Mouse (Mus musculus) cerebellum, adult 9-11 months (tissue): Measurements from ENCODE around the gene Fgfr2.
"Not testable (repeated sequence)": the region's sequence is repeated elsewhere in the genome, so short reads cannot be mapped to it uniquely, and the experiment has no call there.

Experiments
- DNase-seq: peaks from one replicate; pipeline ENCODE4 v3.0.0; 2022

The Fgfr2 gene

DNA sequence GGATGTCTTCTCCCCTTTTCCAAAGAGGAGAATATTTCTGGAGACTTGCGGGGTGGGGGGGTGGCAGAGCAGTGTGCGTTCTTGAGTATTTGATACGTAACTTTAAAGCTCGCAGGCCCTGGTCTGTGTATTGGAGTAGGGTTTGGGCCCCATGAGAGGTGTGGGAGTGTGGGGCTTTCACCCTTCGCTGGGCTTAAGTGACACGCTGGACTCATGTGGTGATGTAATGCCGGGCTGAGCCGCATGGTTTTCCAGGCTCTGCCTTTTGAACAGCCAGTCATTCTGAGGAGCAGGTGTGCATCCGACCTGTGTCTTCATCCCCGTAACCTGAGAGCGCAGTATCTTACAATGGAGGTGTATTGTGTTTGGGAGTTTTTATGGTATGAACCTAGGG, 2429.4 kb downstream of the Fgfr2 start:
- DNase-seq: peak; percentile 71

DNA sequence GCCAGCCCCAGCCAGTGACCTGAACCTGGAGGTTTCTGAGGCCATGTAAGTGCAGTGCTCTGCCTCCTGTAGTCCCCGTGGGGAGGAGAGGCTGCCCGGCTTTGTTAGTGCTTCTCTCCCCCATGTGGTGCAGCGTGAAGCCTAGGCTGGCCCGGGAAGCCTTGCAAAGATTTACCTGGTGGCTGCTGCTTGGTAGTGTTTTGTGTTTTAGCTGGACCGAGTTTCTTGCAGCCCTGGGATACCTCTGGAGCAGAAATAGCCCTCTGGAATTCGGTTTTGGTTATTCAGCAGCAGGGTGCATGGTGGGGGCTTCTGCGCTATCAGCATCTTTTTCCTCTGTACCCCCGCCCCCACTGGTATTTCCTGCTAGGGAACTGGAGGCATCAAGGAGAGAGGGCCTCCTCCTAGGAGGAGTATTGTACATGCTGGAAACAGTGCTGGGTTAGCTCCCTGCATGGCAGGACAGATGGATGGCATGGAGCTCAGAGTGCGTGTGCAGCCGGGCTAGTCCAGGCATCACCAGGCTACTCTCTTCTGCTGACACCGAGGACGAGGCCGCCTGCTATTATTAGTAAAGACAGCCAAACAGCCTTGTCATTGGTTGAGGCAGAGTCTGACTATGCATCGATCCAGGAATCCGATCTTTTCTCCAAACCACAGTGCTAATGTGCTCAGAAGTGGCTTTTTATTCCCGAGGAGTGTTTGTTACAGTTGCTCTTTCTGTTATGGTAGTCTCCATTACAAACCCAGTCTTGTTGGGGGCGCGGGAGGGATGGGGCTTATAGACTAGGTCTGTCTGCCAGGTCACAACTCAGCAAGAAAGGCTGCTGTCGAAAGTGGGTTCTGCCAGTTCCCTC, 2430.0 kb downstream of the Fgfr2 start:
- peak; percentile 82 for DNase-seq

DNA sequence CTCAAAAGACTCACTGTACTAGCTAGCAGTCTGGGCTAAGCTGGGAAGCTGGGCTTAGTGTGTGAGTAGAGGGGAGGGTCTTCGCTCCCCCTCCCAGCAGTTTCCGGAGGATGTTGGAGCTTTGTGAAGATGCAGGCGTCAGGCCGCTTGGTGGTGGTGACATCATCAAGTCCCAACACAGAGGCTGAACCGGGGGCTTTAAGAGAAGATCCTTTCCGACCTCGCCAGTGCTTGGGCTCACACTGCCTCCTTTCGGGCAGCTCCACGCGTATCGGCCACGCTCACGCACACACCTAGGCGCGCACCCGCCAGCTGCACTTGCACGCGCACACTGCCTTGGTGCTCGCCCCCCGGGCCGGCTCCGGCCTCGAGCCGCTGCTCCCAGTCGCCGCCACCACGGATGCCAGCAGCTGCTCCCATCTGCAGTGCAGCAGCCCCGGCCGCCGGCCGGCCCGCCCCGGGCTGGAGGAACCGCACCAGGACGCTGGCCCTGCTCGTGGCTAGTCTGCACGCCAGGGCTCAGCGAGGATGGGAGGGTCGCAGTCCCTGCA, 2430.7 kb downstream of the Fgfr2 start:
- DNase-seq: peak; percentile 85

DNA sequence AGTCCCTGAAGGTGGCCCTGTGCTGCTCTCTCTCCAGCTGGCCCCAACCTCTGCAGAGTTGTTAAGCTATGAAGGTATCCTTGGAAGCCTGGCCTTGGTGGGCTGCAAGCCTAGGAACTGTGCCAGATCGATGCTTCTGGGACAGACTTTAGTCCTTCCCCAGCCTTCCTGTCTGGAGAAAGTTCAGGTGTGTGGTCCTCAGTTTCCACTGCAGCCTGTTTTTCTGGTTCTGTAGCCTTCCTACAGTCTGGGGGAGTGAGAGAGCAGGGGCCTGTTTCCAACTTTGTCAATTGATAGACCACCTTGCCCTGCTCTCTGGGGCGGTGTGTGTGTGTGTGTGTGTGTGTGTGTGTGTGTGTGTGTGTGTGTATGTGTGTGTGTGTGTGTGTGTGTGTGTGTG, 2431.2 kb downstream of the Fgfr2 start:
- no peak for DNase-seq

DNA sequence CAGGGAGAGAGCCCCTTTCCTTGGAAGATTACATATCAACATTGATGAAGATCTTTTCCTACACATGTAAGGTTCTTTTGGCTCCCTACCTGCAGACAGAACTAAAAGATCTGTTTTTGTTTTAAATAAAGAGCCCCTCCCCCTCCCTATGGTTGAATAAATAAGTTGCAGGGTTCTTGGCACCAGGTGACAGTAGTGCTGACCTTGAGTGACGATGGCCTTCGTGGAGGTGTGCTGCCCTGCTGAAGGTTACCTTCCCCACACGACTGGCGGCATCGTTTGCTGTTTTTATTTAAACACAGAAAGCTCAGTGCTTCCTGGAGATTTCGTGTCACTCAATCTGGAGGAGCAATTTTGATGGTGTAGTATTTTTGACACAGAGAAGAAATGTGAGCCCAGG, 2432.3 kb downstream of the Fgfr2 start:
- no peak for DNase-seq

DNA sequence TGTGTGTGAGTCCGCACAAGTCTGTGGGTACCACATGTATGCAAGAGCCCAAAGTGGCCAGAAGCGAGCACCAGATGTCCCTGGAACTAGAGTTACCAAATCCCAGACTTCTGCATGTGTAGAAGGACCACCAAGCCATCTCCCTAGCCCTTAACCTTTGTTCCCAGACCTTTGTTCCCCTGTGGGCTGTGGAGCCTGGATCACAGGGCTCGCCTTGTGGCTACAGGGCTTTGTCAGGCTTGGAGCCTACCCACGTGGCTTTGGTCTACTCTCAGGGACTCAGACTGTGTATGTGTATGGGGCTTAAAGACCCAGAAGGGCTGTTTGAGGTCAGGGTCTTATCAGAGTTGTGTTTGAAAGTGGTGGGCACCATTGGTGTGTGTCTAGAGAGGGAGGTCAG, 2434.5 kb downstream of the Fgfr2 start:
- no peak for DNase-seq

DNA sequence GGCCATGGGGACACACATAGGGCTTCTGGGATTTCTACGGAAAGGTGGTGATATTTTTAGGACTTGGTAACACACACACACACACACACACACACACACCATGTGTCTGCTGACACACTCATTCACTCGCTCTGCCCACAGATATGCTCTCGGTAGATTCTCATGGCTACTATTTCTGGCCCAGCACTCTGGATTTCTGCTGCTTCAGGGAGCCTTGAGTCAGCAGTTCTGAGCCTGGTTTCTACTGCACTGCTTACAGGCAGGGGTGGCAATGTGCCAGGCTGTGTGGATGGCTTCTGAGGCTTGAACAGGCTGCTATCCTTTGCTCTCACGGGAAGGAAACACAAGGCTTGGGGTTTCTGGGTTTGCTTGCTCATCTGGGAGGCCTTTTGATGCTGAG, 2441.4 kb downstream of the Fgfr2 start:
- DNase-seq: peak; percentile 80

DNA sequence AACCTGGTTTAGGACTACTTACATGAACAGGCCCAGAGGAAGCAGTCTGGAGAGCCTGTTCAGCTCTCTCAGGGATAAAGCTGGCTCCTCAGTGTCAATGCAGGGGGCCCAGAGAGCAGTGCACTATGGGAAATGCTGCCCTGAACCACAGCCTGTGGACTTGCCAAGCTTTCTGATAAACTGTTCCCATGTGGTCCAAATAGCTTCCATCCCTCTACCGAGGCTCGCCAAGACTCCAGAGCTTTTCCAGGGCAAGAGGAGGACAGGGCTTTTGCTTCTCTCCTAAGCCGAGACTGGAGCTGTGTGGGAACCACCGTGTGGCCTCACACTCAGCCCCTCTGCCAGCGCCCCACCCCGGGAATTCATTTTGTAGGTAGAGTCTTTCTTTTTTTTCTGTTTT, 2444.7 kb downstream of the Fgfr2 start:
- no peak for DNase-seq

DNA sequence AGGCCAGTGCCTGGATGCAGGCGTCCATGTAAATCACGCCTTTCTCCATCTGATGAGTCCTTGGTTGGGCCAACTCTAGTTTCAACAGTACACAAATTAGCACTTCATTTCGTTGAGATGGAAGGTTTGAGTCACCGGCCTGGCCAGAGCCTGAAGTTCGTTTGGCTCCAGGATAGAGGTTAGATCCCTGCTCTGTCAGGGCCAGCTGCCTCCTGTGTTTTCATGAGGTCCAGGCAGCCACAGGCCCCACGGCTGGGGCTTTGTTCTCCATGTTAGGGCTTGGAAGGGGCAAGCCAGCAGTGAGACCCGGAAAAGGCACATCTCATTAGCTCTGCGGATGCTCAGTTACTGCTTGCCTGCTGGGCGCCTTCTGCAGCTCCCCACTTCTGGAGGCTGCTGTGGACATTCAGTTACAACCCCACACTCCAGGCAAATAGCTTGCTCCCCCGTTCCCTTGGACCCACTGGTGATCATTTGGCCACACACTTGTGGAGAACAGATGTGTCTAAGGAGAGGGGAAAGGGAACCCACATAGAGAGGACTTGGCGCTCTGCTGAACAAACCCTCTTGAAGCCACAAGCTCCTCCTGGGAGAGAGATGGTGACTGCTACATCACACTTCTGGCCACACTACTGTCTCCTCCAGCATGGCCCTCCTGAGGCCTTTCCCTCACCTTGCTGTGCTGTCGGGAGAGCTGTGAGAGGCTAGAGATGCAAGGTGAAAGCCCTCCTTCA, 2445.4 kb downstream of the Fgfr2 start:
- no peak for DNase-seq

DNA sequence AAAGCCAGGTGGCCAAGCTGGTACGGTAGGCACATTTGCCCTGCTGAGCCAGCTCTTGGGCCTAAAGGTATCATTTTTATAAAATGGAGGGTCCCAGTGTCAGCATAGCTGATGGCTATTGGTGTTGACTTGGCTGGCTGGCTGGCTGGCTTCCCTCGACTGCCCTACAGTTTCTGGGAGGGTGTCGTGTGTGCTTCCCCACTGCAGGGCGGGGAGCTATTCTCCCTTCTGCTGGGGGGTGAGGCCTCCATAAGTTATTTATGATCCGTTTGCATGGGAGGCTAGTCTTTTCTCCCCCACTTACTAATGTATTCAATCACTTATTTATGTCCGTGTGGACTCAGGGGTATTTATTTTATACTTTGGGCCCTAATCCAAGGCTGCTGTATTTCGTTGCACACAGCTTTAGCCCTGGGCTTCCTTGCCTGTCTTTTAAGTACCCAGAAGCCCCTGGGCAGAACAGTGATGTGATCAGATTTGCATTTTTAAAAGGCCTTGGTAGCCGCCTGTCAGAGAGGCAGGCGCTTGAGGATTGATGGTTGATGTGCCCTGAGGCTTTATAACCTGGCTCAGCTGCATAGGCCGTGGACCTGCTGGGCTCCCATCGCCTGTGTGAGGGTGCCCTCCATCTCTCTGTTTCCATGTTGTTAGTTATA, 2446.1 kb downstream of the Fgfr2 start:
- DNase-seq: no peak

DNA sequence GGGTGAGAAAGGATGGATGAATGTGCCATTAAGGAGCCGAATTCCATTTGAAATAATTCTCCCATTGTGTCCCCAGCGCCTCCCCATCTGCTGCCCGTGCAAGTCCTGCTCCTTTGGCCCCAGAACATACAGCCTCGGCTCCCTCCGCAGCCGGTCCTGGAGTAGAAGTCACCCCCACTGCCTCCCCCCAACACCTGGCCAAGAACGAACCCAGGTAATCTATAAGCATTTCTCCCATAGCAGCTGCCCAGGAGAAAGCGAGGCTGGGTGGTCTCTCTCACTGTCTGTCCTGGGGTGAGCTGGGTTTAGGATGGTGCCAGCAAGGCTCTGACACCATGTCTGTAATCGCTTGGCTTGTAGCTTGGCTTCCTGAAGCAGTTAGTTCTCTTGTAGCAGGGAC, 2448.6 kb downstream of the Fgfr2 start:
- DNase-seq: no peak

DNA sequence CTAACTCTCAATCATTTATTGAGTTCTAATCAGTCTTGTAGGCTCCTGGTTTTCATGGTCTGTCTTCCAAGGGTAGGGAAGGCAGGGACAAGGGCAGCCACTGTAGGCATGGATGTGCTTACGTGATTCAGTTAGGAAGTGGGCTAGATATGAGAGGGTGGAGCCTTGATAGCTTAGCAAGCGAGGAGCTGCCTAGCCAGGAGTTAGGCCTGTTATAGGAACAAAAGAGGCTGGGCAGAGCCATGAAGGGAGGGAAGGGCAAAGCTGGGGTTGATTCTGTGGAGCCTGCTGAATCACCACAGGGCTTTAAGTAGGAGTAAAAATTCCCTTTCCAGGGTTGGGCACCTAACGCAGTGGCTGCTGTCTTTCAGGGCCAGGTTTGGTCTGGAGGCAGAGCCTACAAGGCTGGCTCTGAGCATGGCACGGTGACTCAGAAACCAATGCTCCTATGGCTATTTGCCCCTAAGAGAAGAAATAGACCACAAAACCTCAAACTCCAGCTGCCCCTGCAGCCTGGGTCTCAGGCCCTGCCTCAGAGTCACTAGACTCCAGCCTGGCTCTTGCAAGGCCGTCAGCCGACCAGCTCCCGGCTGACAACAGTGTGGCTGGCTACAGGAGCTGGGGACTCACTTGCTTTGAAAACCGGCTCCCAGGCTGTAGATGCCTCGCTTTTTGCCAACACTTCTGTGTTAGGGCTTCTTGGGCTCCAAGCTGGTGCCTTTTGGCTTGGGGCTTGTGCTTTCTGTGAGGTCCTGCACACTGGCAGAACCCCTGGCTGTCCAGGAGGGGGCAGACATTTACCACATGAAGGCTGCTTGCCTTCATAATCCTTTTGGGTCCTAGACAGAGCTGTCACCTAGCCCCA, 2449.7 kb downstream of the Fgfr2 start:
- DNase-seq: peak; percentile 67

DNA sequence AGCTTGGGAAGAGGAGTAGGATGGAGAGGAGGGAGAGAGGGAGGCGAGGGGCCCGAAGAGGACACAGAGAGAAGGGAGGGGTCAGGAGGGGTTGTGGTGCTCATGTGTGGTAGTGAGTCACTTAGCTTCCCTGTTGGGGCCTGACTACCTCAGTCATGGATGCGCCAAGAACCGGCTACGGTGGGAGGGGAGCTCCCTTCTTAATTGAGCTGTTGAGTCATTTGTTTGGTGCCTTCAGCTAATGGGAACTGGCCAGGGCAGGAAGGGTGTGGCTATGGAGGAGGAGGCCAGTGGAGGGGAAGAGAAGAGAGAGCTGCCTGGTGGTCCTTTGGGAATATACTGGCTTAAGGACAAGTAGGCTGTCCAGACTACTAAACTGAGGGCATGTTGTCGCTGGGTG, 2451.8 kb downstream of the Fgfr2 start:
- no peak for DNase-seq

DNA sequence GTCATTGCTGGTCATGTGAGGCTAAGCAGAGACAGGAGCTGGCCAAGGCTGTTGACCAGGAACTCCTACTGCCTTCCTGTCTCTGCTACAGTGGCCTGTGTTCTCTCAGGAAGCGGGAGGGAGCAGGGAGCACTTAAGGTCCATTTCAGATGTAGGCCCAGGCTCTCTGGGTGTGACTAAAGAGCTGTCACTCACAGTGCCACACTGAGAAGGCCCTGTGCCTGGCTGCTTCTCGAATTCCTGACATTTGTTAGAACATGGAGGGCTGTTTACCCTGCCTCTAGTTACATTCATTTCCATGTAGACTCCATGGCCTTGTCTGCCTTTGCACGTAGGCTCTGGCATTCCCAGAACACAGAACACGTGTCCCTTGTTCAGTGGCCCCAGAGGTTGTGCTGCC, 2452.8 kb downstream of the Fgfr2 start:
- DNase-seq: no peak

DNA sequence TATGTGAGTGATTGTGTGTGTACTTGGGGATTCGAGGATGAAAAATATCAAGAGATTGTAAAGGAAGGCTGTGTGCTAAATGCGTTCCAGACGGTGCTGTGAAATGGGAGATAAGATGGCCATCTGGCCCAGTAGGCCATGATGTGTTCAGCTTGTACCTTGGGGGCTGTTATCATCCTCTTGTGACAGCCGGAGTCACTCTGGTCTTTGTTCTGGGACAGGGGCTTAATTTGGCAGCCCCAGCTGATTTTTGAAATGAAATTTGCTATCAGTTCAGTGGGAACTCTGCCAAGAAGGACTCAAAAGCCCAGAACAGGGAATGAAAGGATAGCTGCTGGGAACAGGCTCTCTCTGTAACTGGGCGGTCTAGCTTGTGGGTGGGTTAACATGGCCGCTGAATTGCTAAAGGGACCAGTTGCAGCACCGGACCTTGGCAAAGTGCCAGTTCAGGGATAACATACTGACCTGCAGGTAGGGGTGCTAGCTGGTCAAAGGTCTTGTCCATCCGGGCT, 2453.7 kb downstream of the Fgfr2 start:
- no peak for DNase-seq

DNA sequence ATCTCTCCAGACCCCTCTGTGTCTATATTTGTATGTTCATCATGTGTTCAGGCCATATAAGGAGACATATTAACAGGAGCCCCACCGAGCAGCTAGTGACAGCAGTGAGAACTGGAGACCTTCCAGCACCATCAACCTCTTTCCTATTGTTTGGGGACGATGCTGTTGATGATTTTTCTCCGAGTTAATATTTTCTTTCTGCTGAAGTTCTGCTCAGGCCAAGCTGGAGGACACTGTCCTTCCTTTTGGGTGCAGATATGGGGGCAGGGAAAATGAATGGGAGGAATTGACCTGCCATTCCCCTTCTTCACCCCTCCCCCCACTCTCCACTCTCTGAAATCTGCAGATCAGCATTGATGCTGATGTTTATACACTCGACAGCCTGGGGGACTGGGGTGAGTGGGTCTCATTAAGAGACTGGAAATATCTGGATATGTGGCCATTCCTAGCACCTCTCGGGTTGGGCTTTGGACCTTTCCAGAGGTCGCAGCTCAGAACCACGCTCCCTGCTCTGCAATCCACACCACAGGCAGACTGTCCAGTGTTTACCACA, 2454.3 kb downstream of the Fgfr2 start:
- no peak for DNase-seq

DNA sequence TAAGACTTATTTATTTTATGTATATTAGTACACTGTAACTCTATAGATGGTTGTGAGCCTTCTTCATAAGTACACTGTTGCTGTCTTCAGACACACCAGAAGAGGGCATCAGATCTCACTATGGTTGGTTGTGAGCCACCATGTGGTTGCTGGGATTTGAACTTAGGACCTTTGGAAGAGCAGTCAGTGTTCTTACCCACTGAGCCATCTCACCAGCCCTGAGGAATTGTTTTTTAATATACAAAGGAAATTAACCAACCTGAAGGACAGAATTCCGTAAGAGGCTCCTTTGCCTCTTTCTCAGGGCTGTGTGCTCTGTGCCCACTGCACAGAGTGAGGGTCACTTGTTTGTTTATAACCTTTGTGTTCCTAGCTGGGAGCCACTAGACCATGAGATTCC, 2455.1 kb downstream of the Fgfr2 start:
- not testable (repeated sequence) for DNase-seq

DNA sequence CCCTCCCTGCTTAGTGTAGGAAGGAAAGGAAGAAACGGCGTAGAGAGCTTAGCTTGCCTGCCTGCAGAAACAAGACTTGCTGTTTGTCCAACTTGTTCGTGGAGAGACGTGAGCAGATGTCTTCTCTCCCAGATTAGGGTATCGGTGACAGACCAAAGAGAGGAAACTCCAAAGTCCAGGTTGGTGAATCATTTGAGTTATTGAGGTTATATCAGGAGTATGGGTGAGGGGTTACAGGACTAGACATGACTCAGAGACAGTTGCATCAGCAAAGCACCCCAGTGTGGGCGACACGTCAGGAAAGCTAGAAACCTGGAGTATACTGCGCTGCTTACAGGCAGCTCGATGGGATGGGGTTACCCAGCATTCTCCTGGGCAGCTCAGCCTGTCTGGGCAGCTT, 2457.8 kb downstream of the Fgfr2 start:
- DNase-seq: no peak

DNA sequence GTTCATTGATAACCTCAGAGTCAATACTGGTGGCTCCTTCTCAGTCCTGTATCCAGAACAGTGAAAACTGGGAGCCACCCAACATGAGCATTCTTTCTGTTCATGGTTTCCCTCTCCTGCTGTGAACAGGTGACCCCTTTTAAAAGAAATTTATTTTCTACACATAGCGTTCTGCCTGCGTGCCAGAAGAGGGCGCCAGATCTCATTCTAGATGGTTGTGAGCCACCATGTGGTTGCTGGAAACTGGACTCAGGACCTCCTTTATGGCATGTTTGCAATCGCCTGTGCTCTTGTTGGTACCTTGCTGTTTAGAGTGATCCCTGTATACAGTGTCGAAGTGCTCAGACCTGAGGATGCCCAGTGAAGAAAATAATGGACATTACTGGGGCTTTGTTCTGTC, 2458.5 kb downstream of the Fgfr2 start:
- DNase-seq: no peak

DNA sequence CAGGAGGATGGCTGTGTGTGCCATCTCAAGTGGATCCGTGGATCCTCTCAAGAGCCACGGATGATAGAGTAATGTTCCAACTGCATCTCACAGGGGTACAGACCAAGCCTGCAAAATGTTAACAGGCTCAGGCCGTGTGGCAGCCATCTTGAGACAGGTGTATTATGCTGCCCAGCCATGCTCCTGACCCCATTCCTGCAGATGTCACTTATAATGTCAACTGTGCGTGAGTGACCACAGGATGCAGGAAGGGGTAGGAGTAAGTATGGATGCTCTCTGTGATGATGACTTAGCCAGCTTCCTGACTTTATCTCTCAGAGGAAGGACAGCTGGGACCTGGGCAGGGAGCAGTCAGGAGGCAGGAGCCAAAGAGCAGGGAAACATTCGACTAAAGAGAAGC, 2459.1 kb downstream of the Fgfr2 start:
- DNase-seq: no peak

DNA sequence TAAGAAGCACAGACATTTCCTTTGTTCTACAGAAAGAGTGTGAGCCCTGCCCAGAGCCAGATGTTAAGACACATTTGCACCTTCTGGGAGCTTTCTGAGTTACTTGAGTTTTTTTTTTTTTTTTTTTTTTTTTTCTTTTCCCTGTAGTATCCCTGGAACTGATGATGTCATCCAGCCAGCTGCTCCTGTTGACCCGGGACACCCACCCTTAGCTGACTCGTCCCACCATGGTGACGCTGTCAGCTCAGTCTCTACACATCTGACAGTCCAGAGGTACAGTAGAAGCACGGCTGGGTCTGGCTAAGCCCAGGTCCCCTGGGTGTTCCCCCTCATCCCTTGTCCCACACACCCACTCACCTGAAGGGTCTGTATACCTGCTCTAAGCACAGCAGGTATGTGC, 2460.3 kb downstream of the Fgfr2 start:
- DNase-seq: no peak

DNA sequence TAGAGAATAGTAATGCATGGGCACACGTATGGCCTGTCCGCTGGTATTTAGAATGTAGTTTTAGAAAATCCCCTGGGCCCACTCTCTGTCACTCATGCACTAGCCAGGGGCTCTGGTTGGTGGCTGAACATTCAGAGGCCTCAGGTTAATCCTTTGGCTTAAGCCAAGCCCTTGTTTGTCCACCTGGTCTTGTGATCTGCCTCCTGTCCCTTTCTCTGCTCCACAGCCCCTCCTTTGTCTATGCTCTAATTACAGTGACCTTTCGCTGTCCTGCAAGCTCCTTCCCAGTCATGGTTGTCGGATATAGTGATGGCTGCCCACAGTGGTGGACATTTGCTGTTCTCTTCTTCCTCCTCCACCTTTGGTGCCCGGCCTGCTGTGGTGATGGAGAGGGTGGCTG, 2460.9 kb downstream of the Fgfr2 start:
- no peak for DNase-seq
